ENCODE assay signal across 7 mouse cellular contexts in genomic region chr13:54805134-54805838, GRCm38 (mm10). TPM values are rescaled to one million over a fixed set of nuclear protein-coding genes. Genes with fewer than 3 reads are reported as not detected.
DNase-seq lines count a peak whose midpoint lies in the region; ATAC-seq and TF ChIP-seq lines count a peak whose summit lies in the region.

No protein-coding gene starts in this region.

- DNase-seq in layer of hippocampus, adult 2 months (ENCODE audit: low spot score in 2 of 2), result peak in 1 of 2 experiments; percentile 73
- DNase-seq in layer of hippocampus, postnatal 36 days, result no peak
- DNase-seq in cerebellum, adult 2 months, result peak; percentile 55 to 63
- peak; percentile 65 for DNase-seq in forebrain, embryonic 14.5 days (ENCODE audit: low spot score)
- no peak for DNase-seq in frontal cortex, postnatal 14 days (ENCODE audit: low spot score in 2 of 2)
- DNase-seq in lung, postnatal 14 days, result no peak

- H3K4me2 ChIP-seq in forebrain, embryonic 14.5 days (ENCODE audit: low read length), result no peak overlapping the region

- H3K9me3 ChIP-seq in forebrain, embryonic 14.5 days (replicated peaks; ENCODE audit: control insufficient read depth, low read length), result no peaks in the 10 kb centered on the region

- 55% methylated on average over 21 of the region's 21 CpGs for WGBS in cerebellum, adult 2 months
- 37% methylated on average over 21 of the region's 21 CpGs for WGBS in forebrain, embryonic 14.5 days
- WGBS in olfactory bulb, adult 2 months, result 53% methylated on average over 21 of the region's 21 CpGs

- H3K4me1 ChIP-seq in cerebellum, adult 2 months (ENCODE audit: control insufficient read depth, insufficient read depth, low read length), result no peaks in the 10 kb centered on the region
- H3K4me1 ChIP-seq in forebrain, embryonic 14.5 days (ENCODE audit: control insufficient read depth, insufficient read depth, low read length), result no peaks in the 10 kb centered on the region
- H3K4me1 ChIP-seq in olfactory bulb, adult 2 months (ENCODE audit: control insufficient read depth, insufficient read depth, low read length), result no peaks in the 10 kb centered on the region

- no peak overlapping the region for H3K27ac ChIP-seq in layer of hippocampus, adult 2 months
- H3K27ac ChIP-seq in cerebellum, adult 2 months (ENCODE audit: insufficient read depth, low read length), result no peak overlapping the region
- no peak overlapping the region for H3K27ac ChIP-seq in forebrain, embryonic 14.5 days (ENCODE audit: low read depth, low read length)
- no peak overlapping the region for H3K27ac ChIP-seq in olfactory bulb, adult 2 months (ENCODE audit: insufficient read depth, low read depth, low read length)

- H3K27me3 ChIP-seq in cerebellum, adult 2 months (ENCODE audit: control insufficient read depth, insufficient read depth, low read length), result no peaks in the 10 kb centered on the region
- no peaks in the 10 kb centered on the region for H3K27me3 ChIP-seq in forebrain, embryonic 14.5 days (replicated peaks; ENCODE audit: control insufficient read depth, insufficient read depth, low read length)

- no peaks in the 10 kb centered on the region for H3K36me3 ChIP-seq in forebrain, embryonic 14.5 days (ENCODE audit: control insufficient read depth, insufficient read depth, low read length)

- peak; percentile 42; the same call in 1 of the 2 replicates for ATAC-seq in forebrain, embryonic 14.5 days

- no peak overlapping the region for H3K9ac ChIP-seq in forebrain, embryonic 14.5 days (ENCODE audit: low read length)

- no peak overlapping the region for H3K4me3 ChIP-seq in layer of hippocampus, adult 2 months
- H3K4me3 ChIP-seq in cerebellum, adult 2 months (replicated peaks; ENCODE audit: insufficient read depth, low read depth, low read length), result no peak overlapping the region
- no peak overlapping the region for H3K4me3 ChIP-seq in forebrain, embryonic 14.5 days (ENCODE audit: low read depth, low read length)
- no peak overlapping the region for H3K4me3 ChIP-seq in olfactory bulb, adult 2 months (ENCODE audit: insufficient read depth, low read depth, low read length)

- no peak for TF ChIP-seq POLR2A in cerebellum, adult 2 months (IDR thresholded peaks at IDR 0.05; ENCODE audit: borderline replicate concordance, insufficient read depth, low read length)
- TF ChIP-seq POLR2A in olfactory bulb, adult 2 months (IDR thresholded peaks at IDR 0.05; ENCODE audit: insufficient read depth, low read depth, low read length), result no peak

- peak; percentile 90 for TF ChIP-seq CTCF in layer of hippocampus, adult 2 months (conservative IDR thresholded peaks at IDR 0.05)
- TF ChIP-seq CTCF in cerebellum, adult 2 months (IDR thresholded peaks at IDR 0.05; ENCODE audit: borderline replicate concordance, insufficient read depth, low read depth, low read length), result peak; percentile 85
- TF ChIP-seq CTCF in olfactory bulb, adult 2 months (IDR thresholded peaks at IDR 0.05; ENCODE audit: insufficient read depth, low read depth, low read length), result peak; percentile 49; the same call in 1 of the 2 replicates

RNA-seq across cellular contexts. Expression of gene Tspan17, which starts 16.1 kb away (rescaled TPM):
- total RNA-seq in layer of hippocampus, adult 2 months (2021), result 10 to 100 TPM; 96.7 to 97.7 TPM
- 100 to 1,000 TPM in 1 of 2 experiments, 10 to 100 TPM in 1; 83.4 to 109 TPM for total RNA-seq in layer of hippocampus, postnatal 36 days (2021)
- polyA plus RNA-seq in cerebellum, adult 2 months (2012; rRNA removed), result 87.9 and 89.8 TPM in 2 replicates
- polyA plus RNA-seq in forebrain, embryonic 14.5 days (2014; fragmentation: Nextera tagmentation; extraction: Ambion mirVana), result 16.0 and 16.3 TPM in 2 replicates
- not detected in 2 replicates for polyA plus RNA-seq in olfactory bulb, adult 2 months (2012; ENCODE audit: insufficient read depth, insufficient read length, low replicate concordance, missing spikeins)

RNA-seq across cellular contexts. Expression of gene Eif4e1b, which starts 21.5 kb away (rescaled TPM):
- total RNA-seq in layer of hippocampus, adult 2 months (2021), result not detected
- not detected for total RNA-seq in layer of hippocampus, postnatal 36 days (2021)
- polyA plus RNA-seq in cerebellum, adult 2 months (2012; rRNA removed), result not detected in 2 replicates
- not detected in 2 replicates for polyA plus RNA-seq in forebrain, embryonic 14.5 days (2014; fragmentation: Nextera tagmentation; extraction: Ambion mirVana)
- polyA plus RNA-seq in olfactory bulb, adult 2 months (2012; ENCODE audit: insufficient read depth, insufficient read length, low replicate concordance, missing spikeins), result not detected in 2 replicates

RNA-seq across cellular contexts. Expression of gene Sncb, which starts 38.9 kb away (rescaled TPM):
- 100 to 1,000 TPM; 655 to 657 TPM for total RNA-seq in layer of hippocampus, adult 2 months (2021)
- 100 to 1,000 TPM; 602 to 611 TPM for total RNA-seq in layer of hippocampus, postnatal 36 days (2021)
- 851 and 853 TPM in 2 replicates for polyA plus RNA-seq in cerebellum, adult 2 months (2012; rRNA removed)
- polyA plus RNA-seq in forebrain, embryonic 14.5 days (2014; fragmentation: Nextera tagmentation; extraction: Ambion mirVana), result 25.7 and 31.8 TPM in 2 replicates
- not detected in 2 replicates for polyA plus RNA-seq in olfactory bulb, adult 2 months (2012; ENCODE audit: insufficient read depth, insufficient read length, low replicate concordance, missing spikeins)

RNA-seq across cellular contexts. Expression of gene Gprin1, which starts 55.6 kb away (rescaled TPM):
- total RNA-seq in layer of hippocampus, adult 2 months (2021), result 100 to 1,000 TPM; 146 to 150 TPM
- total RNA-seq in layer of hippocampus, postnatal 36 days (2021), result 100 to 1,000 TPM; 135 to 142 TPM
- polyA plus RNA-seq in cerebellum, adult 2 months (2012; rRNA removed), result 41.4 and 45.4 TPM in 2 replicates
- polyA plus RNA-seq in forebrain, embryonic 14.5 days (2014; fragmentation: Nextera tagmentation; extraction: Ambion mirVana), result 16.8 and 17.4 TPM in 2 replicates
- polyA plus RNA-seq in olfactory bulb, adult 2 months (2012; ENCODE audit: insufficient read depth, insufficient read length, low replicate concordance, missing spikeins), result not detected in 2 replicates

Comparison
In these comparisons a context has a peak if more than half of its experiments do, and no peak if none do; other contexts are left out.
1. DNase-seq: peak in cerebellum, adult 2 months (2 of 2) and forebrain, embryonic 14.5 days (single experiment); none in layer of hippocampus, postnatal 36 days (0 of 2), frontal cortex, postnatal 14 days (0 of 2) and lung, postnatal 14 days (single experiment).
2. RNA of gene Tspan17, which starts 16.1 kb away (polyA plus RNA-seq): 87.9 to 89.8 TPM in cerebellum, adult 2 months and 16.0 to 16.3 TPM in forebrain, embryonic 14.5 days; not detected in olfactory bulb, adult 2 months; every median in the first group is over 10 times any median in the second.
3. RNA of gene Sncb, which starts 38.9 kb away (polyA plus RNA-seq): 851 to 853 TPM in cerebellum, adult 2 months; 25.7 to 31.8 TPM in forebrain, embryonic 14.5 days and not detected in olfactory bulb, adult 2 months; every median in the first group is over 10 times any median in the second.
4. Peak in every context shown above with its lines, with median percentiles within 50 percentile points of each other: CTCF ChIP-seq.